Mouse (Mus musculus) urinary bladder, adult 18-20 months (tissue): ENCODE data around the gene Cdhr1.
A peak's percentile ranks its signal among the peaks of the same experiment; 100 is the strongest.
"Not testable (repeated sequence)": the region's sequence is repeated elsewhere in the genome, so short reads cannot be mapped to it uniquely, and the experiment has no call there.

ENCODE experiments used
- DNase-seq, 2 experiments: peaks; one replicate each; pipeline ENCODE4 v3.0.0; 2022; ENCODE audit warnings: low spot score in 2 of 2, mixed read lengths in 2 of 2

Cdhr1 gene

GRCm38 (mm10) chr14:37097956-37098530 is at the start of gene Cdhr1:
Gene Cdhr1 (minus strand): TSS chr14:37098347.
- no peak for DNase-seq

- DNase-seq = no peak
These were observed 41.0 kb upstream of the Cdhr1 start for GRCm38 (mm10) chr14:37139051-37139710.

- not testable (repeated sequence) for DNase-seq
These were observed 39.4 kb upstream of the Cdhr1 start for GRCm38 (mm10) chr14:37137596-37137995.

- no peak for DNase-seq
These were observed 38.0 kb upstream of the Cdhr1 start for GRCm38 (mm10) chr14:37136110-37136509.

GRCm38 (mm10) chr14:37135671-37136070 is 37.5 kb upstream of the Cdhr1 start:
- no peak for DNase-seq

- peak; percentile 95 for DNase-seq
These were observed 37.0 kb upstream of the Cdhr1 start, which contains the start of gene Ghitm for GRCm38 (mm10) chr14:37135127-37135593. Gene Ghitm (minus strand): TSS chr14:37135272.

- DNase-seq = no peak
These were observed 36.4 kb upstream of the Cdhr1 start for GRCm38 (mm10) chr14:37134304-37135126.

- no peak for DNase-seq
These were observed 29.5 kb upstream of the Cdhr1 start for GRCm38 (mm10) chr14:37127652-37128051.

- DNase-seq = no peak
These were observed 21.1 kb upstream of the Cdhr1 start for GRCm38 (mm10) chr14:37119233-37119632.

GRCm38 (mm10) chr14:37113922-37114321 is 15.8 kb upstream of the Cdhr1 start, which contains the start of gene 2610528A11Rik:
Gene 2610528A11Rik (minus strand): TSS chr14:37114022.
- no peak for DNase-seq

GRCm38 (mm10) chr14:37112931-37113330 is 14.8 kb upstream of the Cdhr1 start:
- no peak for DNase-seq

- DNase-seq = no peak
These were observed 13.2 kb upstream of the Cdhr1 start for GRCm38 (mm10) chr14:37111371-37111770.

- no peak for DNase-seq
These were observed 12.3 kb upstream of the Cdhr1 start for GRCm38 (mm10) chr14:37110456-37110855.

GRCm38 (mm10) chr14:37109975-37110374 is 11.8 kb upstream of the Cdhr1 start:
- DNase-seq = no peak

GRCm38 (mm10) chr14:37109460-37109859 is 11.3 kb upstream of the Cdhr1 start:
- DNase-seq = no peak

GRCm38 (mm10) chr14:37105846-37106245 is 7.7 kb upstream of the Cdhr1 start:
- DNase-seq = no peak

- DNase-seq = peak; percentile 30 to 42
These were observed 6.6 kb upstream of the Cdhr1 start for GRCm38 (mm10) chr14:37104747-37105146.

GRCm38 (mm10) chr14:37102484-37102883 is 4.3 kb upstream of the Cdhr1 start:
- no peak for DNase-seq

GRCm38 (mm10) chr14:37101531-37101930 is 3.4 kb upstream of the Cdhr1 start:
- no peak for DNase-seq

- no peak for DNase-seq
These were observed 2.6 kb downstream of the Cdhr1 start for GRCm38 (mm10) chr14:37095556-37095955.

GRCm38 (mm10) chr14:37094436-37094835 is 3.7 kb downstream of the Cdhr1 start:
- DNase-seq = no peak

GRCm38 (mm10) chr14:37083755-37084154 is 14.4 kb downstream of the Cdhr1 start:
- DNase-seq = no peak
